Mouse (Mus musculus): ENCODE measurements around the gene Rhob.

DNA sequence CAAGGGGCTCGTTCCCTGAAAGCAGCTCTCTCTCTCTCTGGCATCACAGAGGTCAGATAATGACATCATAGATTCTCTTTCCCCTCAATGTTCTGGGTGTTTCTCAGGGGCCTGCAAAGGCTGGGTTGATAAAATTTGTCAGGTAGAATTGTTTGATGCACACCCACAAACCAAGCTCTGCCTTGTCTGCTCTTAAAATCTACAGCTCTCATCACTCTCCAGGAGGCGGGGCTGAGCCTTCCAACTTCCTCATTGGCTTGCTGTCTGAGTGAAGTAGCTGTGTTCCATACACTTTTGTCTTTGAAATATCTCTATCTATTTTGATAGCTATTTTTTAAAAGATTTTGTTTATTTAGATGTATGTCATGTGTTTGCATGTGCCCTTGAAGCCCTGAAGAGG lies 17.6 kb downstream of the Rhob start:
- no peak for TF ChIP-seq POLR2A (IDR thresholded peaks at IDR 0.05; ENCODE audit: control insufficient read depth, extremely low read depth, insufficient read depth, low read length, poor library complexity)
- TF ChIP-seq CTCF (IDR thresholded peaks at IDR 0.05; ENCODE audit: borderline replicate concordance, control insufficient read depth, extremely low read depth, insufficient read depth, low read length, poor library complexity) = no peak

Data from thymus, adult 2 months (tissue).